Mouse (Mus musculus) spleen, adult 2 months (tissue): Measurements from ENCODE around the gene Prepl.

ENCODE experiments used
- CTCF ChIP-seq: fragments of 200-500 bp; IDR thresholded peaks from 2 replicates; pipeline ENCODE4 v1.5.1; 2011; ENCODE audit warnings: mild to moderate bottlenecking, inconsistent platforms; ENCODE audit not compliant: insufficient read depth, insufficient read length, insufficient replicate concordance; ENCODE audit errors: extremely low read depth
- POLR2A ChIP-seq: fragments of 200-500 bp; IDR thresholded peaks from 2 replicates; pipeline ENCODE4 v1.6.1; 2011; ENCODE audit warnings: low read depth, low read length, inconsistent platforms

DNA sequence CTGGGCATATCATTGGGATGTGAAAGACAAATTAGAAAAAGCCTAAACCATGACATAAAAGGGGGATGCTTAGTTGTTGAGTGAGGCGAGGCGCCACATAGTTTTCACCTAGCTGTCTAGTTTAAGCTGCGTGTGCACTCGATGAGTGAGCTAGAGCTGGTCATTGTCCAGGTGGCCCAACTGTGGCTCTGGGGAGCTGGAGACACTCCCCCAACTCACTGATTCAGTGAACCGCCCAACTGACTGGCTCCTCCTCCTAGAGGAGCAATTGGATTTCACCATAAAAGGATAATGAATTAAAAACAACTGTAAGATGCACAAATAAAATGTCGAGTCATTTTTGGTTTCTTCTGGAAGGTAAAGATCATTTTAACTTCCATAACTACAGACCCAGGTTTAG is 1.0 kb downstream of the Prepl start:
- TF ChIP-seq POLR2A: no peak
- TF ChIP-seq CTCF: no peak
